In the genomic region with DNA sequence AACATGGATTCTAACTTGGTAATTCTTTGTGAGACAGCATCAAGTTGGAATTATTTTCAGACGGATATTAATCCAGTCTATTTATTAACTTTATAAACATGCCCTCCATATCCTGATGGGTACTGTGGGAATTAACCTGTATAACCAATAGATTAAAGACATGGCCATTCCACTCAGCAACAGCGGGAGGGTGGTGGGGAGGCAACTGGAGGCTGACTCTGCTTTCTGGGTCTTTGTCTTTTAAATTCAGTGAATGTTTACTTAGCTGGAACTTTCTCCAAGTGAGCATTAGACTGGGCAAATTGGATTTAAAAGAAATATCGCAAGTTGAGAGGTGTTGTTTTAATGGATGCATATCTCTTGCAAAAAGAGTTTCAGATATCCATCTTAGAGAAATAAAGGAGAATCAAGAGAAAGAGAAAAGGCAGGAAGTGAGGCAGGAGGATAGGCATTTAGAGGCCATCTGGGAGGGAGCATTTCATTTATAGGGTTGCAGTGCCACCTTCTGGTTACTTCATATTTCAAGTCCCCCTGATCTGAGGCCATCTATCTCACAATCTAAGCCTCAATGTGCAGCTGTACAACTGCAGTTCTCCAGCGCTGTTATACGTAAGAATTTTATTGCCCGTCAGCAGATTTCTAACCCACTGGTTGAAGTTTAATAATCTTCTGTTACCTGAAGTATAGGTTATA, we compare ENCODE assay signal across 9 mouse cellular contexts.
A peak's percentile ranks its signal among the peaks of the same experiment; 100 is the strongest.
DNase-seq lines count a peak whose midpoint lies in the region; ATAC-seq lines count a peak whose summit lies in the region.
"Had no signal": no experiment of that assay in that cellular context is flagged by ENCODE, and none has a peak within 500 bp of the region (broad histone marks: within the 10 kb centered on the region; RNA-seq: fewer than 3 reads in every experiment).

No protein-coding gene starts in this region.

- no peaks in the 10 kb centered on the region for H3K36me3 ChIP-seq in limb, embryonic 11.5 days (ENCODE audit: control insufficient read depth, insufficient read depth, low read length)
- H3K36me3 ChIP-seq: neural tube, embryonic 12.5 days had no signal

- DNase-seq in urinary bladder, postnatal 25 days (ENCODE audit: low spot score), result peak; percentile 23
- no peak for DNase-seq in urinary bladder, postnatal 10 days (ENCODE audit: low spot score)
- DNase-seq in cerebellum, adult 9-11 months, result peak; percentile 11
- peak; percentile 15 for DNase-seq in kidney, adult 18-20 months
- DNase-seq in limb, embryonic 11.5 days (ENCODE audit: low spot score), result peak; percentile 76
- DNase-seq in natural killer cell, adult 2 months (ENCODE audit: low spot score in 2 of 2), result peak; percentile 17 to 22

- no peak overlapping the region for H3K27ac ChIP-seq in limb, embryonic 11.5 days (replicated peaks; ENCODE audit: low read depth, low read length)
- H3K27ac ChIP-seq: neural tube, embryonic 12.5 days had no signal

- H3K4me2 ChIP-seq in limb, embryonic 11.5 days (ENCODE audit: low read depth, severe bottlenecking), result no peak overlapping the region
- H3K4me2 ChIP-seq: neural tube, embryonic 12.5 days had no signal

- 15% methylated on average over 6 of the region's 6 CpGs for WGBS in limb, embryonic 11.5 days

- H3K9me3 ChIP-seq in limb, embryonic 11.5 days (ENCODE audit: control insufficient read depth, low read length), result no peaks in the 10 kb centered on the region
- H3K9me3 ChIP-seq: neural tube, embryonic 12.5 days had no signal

- no peaks in the 10 kb centered on the region for H3K27me3 ChIP-seq in limb, embryonic 11.5 days (ENCODE audit: control insufficient read depth, insufficient read depth, low read length)
- H3K27me3 ChIP-seq: neural tube, embryonic 12.5 days had no signal

- no peak overlapping the region for H3K4me3 ChIP-seq in limb, embryonic 11.5 days (ENCODE audit: low read depth, low read length)
- H3K4me3 ChIP-seq: neural tube, embryonic 12.5 days had no signal

- H3K9ac ChIP-seq in limb, embryonic 11.5 days (ENCODE audit: low read length), result no peak overlapping the region
- H3K9ac ChIP-seq: neural tube, embryonic 12.5 days had no signal

- ATAC-seq in frontal cortex, adult (ENCODE audit: low TSS enrichment), result peak; percentile 86
- ATAC-seq in limb, embryonic 11.5 days (ENCODE audit: insufficient number of reproducible peaks, low FRiP score, low TSS enrichment, low read depth), result no peak
- ATAC-seq in erythroblast, adult 5-6 weeks (replicated peaks; ENCODE audit: low FRiP score, poor library complexity, severe bottlenecking), result no peak

- peaks cover 7% of the 10 kb centered on the region; the same call in 1 of the 2 replicates for H3K4me1 ChIP-seq in limb, embryonic 11.5 days (ENCODE audit: control insufficient read depth, insufficient read depth, low read length)
